Mouse (Mus musculus): ENCODE data around the gene Olfr1364.
A peak's percentile ranks its signal among the peaks of the same experiment; 100 is the strongest.

Gene Olfr1364

DNA sequence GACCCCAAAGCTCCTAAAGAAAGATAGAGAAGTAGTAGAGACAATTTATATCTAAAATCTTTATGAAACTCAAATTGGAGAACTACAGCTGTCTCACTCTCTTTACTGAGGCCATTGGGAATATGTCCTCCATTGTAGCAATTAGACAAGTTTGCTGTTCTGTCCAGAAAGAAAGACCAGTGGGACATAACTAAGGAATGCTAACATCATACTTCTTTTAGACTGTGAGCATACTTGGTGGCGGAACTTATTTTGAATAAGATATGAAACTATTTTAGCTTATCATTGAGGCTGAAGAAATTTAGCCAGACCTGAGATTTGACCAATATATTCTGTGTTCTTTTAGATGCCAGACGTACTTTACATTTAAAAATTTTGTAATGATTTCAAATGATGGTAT lies at the start of gene Olfr1364:
Gene Olfr1364, minus strand, starts transcription at position 101 of the 400 bp plus-strand sequence.
- no peak for DNase-seq

GRCm38 (mm10) chr13:21613922-21614321 lies 32.4 kb upstream of the Olfr1364 start, which contains the start of gene Olfr1362:
Gene Olfr1362 (minus strand): TSS chr13:21614022.
- DNase-seq: peak; percentile 11

- peak; percentile 8 for DNase-seq
Measured at GRCm38 (mm10) chr13:21591618-21592017, 10.1 kb upstream of the Olfr1364 start.

- DNase-seq: no peak
Measured at GRCm38 (mm10) chr13:21559793-21560192, 21.8 kb downstream of the Olfr1364 start, which contains the start of gene Olfr1535. Gene Olfr1535 (minus strand): TSS chr13:21559893.

- DNase-seq: no peak
Measured at GRCm38 (mm10) chr13:21550416-21551110, 31.0 kb downstream of the Olfr1364 start.

DNA sequence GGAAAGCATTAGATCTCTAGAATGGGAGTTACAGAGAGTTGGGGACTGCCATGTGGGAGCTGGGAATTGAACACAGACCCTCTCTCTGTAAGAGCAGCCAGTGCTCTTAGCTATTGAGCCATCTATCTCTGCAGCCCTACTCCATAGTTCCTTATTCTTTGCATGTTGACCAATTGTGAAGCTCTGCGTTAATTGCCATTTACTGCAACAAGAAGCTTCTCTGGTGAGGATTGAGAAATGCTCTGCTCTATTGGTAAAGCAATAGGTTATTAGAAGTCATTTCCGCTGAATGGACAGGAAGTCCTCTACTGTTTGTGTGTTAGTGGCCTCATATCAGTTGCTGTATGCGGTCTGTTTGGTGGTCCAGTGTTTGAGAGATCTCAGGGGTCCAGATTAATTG lies 32.1 kb downstream of the Olfr1364 start:
- DNase-seq: no peak

GRCm38 (mm10) chr13:21542708-21543107 lies 38.9 kb downstream of the Olfr1364 start, which contains the start of gene Olfr1366:
Gene Olfr1366 (minus strand): TSS chr13:21542808.
- no peak for DNase-seq

- DNase-seq: peak; percentile 99
Measured at GRCm38 (mm10) chr13:21530781-21531201, 50.8 kb downstream of the Olfr1364 start, which contains the start of gene Zkscan8. Gene Zkscan8 (minus strand): TSS chr13:21531120.

GRCm38 (mm10) chr13:21530136-21530535 lies 51.4 kb downstream of the Olfr1364 start:
- DNase-seq: no peak

Data from heart, adult 11 months (tissue).